Mouse (Mus musculus) lung, adult 2 months (tissue): Measurements from ENCODE around the gene Oog2.

ENCODE experiments used
- CTCF ChIP-seq: fragments of 200-500 bp; IDR thresholded peaks from 2 replicates; pipeline ENCODE4 v1.5.1; 2011; ENCODE audit warnings: mild to moderate bottlenecking, low read length, control low read depth; ENCODE audit not compliant: insufficient read depth
- POLR2A ChIP-seq: fragments of 200-500 bp; IDR thresholded peaks from 2 replicates; pipeline ENCODE4 v1.6.1; 2011; ENCODE audit warnings: low read depth, mild to moderate bottlenecking, control low read depth, low read length, borderline replicate concordance; ENCODE audit errors: extremely low read depth

- TF ChIP-seq CTCF (no peak), POLR2A (no peak)
Observed at GRCm38 (mm10) chr4:144190419-144190818, at the start of gene Oog2.
